Mouse (Mus musculus) cortical plate, adult 2 months (tissue): Measurements from ENCODE around the gene Epb42. TPM values are rescaled to one million over a fixed set of nuclear protein-coding genes. Genes with fewer than 3 reads are reported as not detected.

Experiments
- H3K27ac ChIP-seq: fragments of 200-500 bp; 2 replicates; pipeline ENCODE4 v1.5.1; 2012; ENCODE audit warnings: low read length, control low read depth, inconsistent platforms; ENCODE audit not compliant: insufficient read depth
- H3K4me1 ChIP-seq: fragments of 200-500 bp; 2 replicates; pipeline ENCODE4 v1.6.1; 2011; ENCODE audit warnings: low read length; ENCODE audit not compliant: control insufficient read depth, insufficient read depth
- H3K4me3 ChIP-seq: fragments of 200-500 bp; 2 replicates; pipeline ENCODE4 v1.5.1; 2011; ENCODE audit warnings: mild to moderate bottlenecking, low read length, control low read depth; ENCODE audit not compliant: insufficient read depth
- CTCF ChIP-seq: fragments of 200-500 bp; IDR thresholded peaks from 2 replicates; pipeline ENCODE4 v1.5.1; 2011; ENCODE audit warnings: mild to moderate bottlenecking, control low read depth, low read length; ENCODE audit not compliant: insufficient read depth; ENCODE audit errors: extremely low read depth
- POLR2A ChIP-seq: fragments of 200-500 bp; IDR thresholded peaks from 2 replicates; pipeline ENCODE4 v1.6.1; 2011; ENCODE audit warnings: mild to moderate bottlenecking, low read length, control low read depth; ENCODE audit not compliant: insufficient read depth; ENCODE audit errors: extremely low read depth
- polyA plus RNA-seq: library from polyadenylated mRNA; depleted of rRNA; stranded (reverse); fragments of >200 nt; gene quantifications from 2 replicates; pipeline ENCODE4 v1.2.3, GENCODE M21; 2012; rRNA removed

The Epb42 gene
- polyA plus RNA-seq, 1 experiment = not detected

GRCm38 (mm10) chr2:120971766-120972165 lies 65.1 kb downstream of the Epb42 start:
- TF ChIP-seq CTCF (no peak), POLR2A (no peak)
- Histone ChIP-seq H3K4me3 (no peak overlapping the region), H3K4me1 (peaks cover 2% of the 10 kb centered on the region; the same call in 1 of the 2 replicates), H3K27ac (no peak overlapping the region)

- TF ChIP-seq POLR2A (peak; percentile 92), CTCF (no peak)
- H3K4me3 ChIP-seq = peak within 1 kb of the TSS; percentile 70
Observed at GRCm38 (mm10) chr2:120970559-120971080, 66.3 kb downstream of the Epb42 start, which contains the start of gene Ubr1. TSS of gene Ubr1 (minus strand) at chr2:120970715.

GRCm38 (mm10) chr2:120970045-120970539 lies 66.8 kb downstream of the Epb42 start:
- H3K27ac ChIP-seq = no peak overlapping the region
- TF ChIP-seq POLR2A = no peak
- TF ChIP-seq CTCF = no peak
- peaks cover 3% of the 10 kb centered on the region; the same call in 1 of the 2 replicates for H3K4me1 ChIP-seq
- H3K4me3 ChIP-seq = peak overlapping the region; percentile 70

More at GRCm38 (mm10) chr2:120970559-120971080, 66.3 kb downstream of the Epb42 start, which contains the start of gene Ubr1:
- Histone ChIP-seq H3K4me1 (peaks cover 3% of the 10 kb centered on the region; the same call in 1 of the 2 replicates), H3K27ac (peak within 1 kb of the TSS; percentile 57)

Other genes with a start within 250 kb of the Epb42 start
- 30.6 and 31.6 TPM in 2 replicates for gene Cdan1, start 186.9 kb downstream of the Epb42 start, polyA plus RNA-seq
- gene Ttbk2, start 186.5 kb downstream of the Epb42 start, polyA plus RNA-seq = 20.5 and 21.3 TPM in 2 replicates
- gene Ubr1, start 66.4 kb downstream of the Epb42 start, polyA plus RNA-seq = 16.2 and 16.5 TPM in 2 replicates
- gene Tmem62, start 60.1 kb downstream of the Epb42 start, polyA plus RNA-seq = 29.2 and 29.4 TPM in 2 replicates
- gene Ccndbp1, start 28.7 kb downstream of the Epb42 start, polyA plus RNA-seq = 77.8 and 79.9 TPM in 2 replicates
- gene Tgm5, start 48.8 kb upstream of the Epb42 start, polyA plus RNA-seq = 0.04 and 0.08 TPM in 2 replicates
- 0.58 and 0.62 TPM in 2 replicates for gene Tgm7, start 72.7 kb upstream of the Epb42 start, polyA plus RNA-seq
- 17.0 and 19.6 TPM in 2 replicates for gene Adal, start 103.4 kb upstream of the Epb42 start, polyA plus RNA-seq
- gene Lcmt2, start 103.6 kb upstream of the Epb42 start, polyA plus RNA-seq = 4.8 and 6.3 TPM in 2 replicates
- 31.3 and 34.5 TPM in 2 replicates for gene Tubgcp4, start 133.6 kb upstream of the Epb42 start, polyA plus RNA-seq
- gene Zscan29, start 134.1 kb upstream of the Epb42 start, polyA plus RNA-seq = 3.5 TPM in 2 replicates
- 63.6 and 64.0 TPM in 2 replicates for gene Trp53bp1, start 234.3 kb upstream of the Epb42 start, polyA plus RNA-seq